Mouse (Mus musculus): ENCODE results near the gene Rimbp2.

Rimbp2 gene

DNA sequence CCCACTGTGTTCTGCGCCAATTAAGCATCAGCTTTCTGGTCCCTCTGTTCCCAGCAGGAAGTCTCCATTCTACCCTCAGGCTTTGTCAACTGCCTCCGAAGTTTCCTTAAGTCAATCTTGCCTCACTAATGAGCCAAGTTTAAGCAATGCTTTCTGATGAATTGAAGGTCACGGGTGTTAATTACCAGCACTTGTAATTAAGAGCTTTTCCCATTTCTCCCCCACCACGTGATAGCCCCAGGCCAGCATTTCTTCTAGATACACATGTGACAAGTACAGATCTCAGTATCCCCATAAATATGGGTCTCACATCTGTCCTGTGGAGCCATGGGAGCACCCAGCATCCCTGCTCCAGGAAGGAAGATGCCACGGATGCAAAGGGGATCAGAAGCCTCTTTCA lies 20.5 kb downstream of the Rimbp2 start:
- DNase-seq (ENCODE audit: low read depth, low spot score) = no peak

DNA sequence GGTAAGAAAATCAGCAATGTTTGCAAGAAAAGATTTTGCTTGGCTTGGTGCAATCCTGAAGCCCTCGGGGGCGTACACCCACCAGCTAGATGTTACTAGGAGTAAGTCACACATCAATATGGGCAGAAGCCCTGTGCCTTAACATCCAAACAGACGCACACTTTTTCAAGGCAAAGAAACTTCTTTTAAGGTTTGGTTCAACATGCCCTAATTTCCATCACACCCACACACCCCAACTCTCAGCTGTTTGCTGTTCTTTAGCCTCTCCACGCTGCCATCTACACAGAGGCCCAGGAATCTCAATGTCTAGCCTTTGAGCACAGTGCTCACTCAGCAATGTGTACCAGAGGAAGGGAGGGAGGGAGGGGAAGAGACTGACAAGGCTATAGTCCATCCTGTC lies 28.2 kb downstream of the Rimbp2 start:
- no peak for DNase-seq (ENCODE audit: low read depth, low spot score)

GRCm38 (mm10) chr5:128920112-128920511 lies 33.2 kb downstream of the Rimbp2 start:
- DNase-seq (ENCODE audit: low read depth, low spot score) = no peak

DNA sequence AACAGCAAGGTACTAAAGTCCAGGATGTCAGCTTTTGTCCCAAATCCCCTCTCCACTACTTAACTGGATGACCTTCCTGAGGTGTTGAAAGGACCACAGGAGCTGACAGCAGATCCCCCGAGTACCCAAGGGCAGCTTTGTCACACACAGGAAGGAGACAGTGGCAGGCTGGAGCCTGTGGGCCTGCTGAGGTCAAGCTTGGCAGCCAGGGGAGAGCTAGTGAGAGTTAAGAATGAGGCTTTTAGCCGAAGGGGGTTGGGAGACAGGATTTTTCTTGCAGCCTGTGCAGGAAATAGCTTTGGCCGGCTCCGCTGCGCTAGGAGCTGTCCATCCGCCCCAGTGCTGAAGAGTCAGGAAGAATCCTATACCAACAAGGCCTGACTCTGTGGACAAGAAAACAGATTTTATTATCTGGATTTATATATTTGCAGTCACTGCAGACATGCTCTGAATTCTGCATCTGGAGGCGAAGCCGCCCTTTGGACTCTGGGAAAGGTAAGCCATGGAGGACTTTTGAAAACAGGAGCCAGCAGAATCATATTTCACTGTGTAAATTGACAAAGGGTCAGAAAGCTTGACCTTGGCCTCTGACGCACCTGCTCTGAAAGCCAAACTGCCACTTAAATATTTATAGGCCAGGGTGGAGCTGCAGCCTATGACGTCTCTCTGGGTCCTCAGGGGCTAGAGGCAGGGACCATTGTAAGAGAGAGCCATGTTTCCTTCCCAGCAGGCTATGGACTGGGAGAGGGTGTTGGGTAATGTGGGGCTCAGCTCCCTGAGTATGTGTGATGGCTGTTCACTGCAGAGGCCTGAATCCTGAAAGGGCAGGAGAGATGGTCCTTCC lies 35.9 kb downstream of the Rimbp2 start:
- peak; percentile 44 for DNase-seq (ENCODE audit: low read depth, low spot score)

DNA sequence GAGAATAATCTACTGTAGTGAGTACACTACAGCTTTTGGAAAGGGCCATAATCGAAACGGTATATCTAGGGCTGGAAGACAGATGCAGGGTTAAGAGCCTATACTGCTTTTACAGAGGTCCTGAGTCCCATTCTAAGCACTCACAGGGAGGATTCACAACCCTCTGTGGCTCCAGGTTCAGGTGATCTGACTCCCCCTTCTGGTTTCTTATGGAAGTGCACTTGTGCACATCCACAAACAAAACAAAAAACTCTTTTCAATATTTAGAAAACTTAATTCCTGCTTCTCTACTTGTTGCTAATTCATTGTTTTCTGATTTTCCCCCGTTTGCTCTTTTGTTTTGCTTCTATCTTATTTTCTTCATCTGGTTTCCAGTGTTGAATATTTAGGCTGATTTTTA lies 39.5 kb downstream of the Rimbp2 start:
- DNase-seq (ENCODE audit: low read depth, low spot score) = no peak

DNA sequence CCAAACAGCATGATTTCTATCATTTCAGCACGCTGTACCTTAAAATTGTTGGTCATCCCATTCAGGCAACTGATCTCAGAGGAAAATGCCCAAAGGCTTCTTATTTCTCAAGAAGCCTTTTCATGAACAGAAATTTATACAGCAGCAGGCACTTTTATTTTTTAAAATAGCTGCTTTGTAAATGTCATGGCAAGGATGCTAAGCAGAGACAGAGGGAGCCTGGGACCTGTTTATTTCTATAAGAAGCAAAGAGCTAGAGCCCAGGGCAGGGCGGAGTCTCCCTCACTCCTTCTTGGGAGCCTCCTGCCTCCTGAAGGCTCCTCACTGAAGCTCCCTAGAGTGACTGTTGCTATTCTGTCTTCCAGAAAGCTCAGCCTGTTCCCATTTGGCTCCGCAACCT lies 40.9 kb downstream of the Rimbp2 start:
- no peak for DNase-seq (ENCODE audit: low read depth, low spot score)

DNA sequence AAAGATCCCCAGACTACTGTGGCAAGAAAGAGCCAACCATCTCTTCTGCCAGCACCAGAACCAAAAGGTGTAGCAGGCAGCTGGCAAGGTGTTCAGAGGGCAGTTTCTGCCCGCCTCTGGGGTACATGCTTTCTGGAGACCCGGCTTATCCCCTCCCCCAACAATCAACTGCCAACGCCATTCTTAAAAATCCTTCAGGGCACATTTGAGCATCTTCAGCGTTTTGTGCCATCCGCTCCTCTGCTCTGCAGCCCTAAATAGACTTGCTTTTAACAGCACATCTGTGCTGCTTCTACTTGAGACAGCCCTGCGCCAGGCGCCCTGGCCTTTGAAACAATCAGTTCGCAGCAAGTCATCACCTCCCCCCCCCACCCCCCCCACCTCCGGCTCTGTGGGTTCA lies 41.7 kb downstream of the Rimbp2 start:
- DNase-seq (ENCODE audit: low read depth, low spot score) = no peak

- peak; percentile 62 for DNase-seq (ENCODE audit: low read depth, low spot score)
Observed at GRCm38 (mm10) chr5:128904113-128904512, 49.2 kb downstream of the Rimbp2 start.

DNA sequence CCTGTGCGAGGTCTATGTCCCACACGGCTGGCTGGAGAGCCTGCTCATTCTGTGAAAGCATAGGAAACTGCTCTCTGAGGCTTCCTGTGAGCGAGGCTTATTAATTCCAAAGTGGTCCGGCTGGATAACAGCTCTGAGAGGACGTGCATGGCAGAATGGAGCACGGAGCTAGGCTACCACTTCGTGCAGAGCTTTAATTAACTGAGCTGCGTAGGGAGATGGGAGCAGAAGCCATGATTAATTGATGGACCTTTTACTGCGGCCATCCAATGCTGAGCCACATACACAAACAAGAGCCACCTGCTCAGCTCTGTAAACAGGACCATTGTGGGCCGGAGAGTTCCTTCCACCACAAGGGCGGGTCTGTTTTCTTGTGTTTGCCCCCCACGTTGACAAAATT lies 50.2 kb downstream of the Rimbp2 start:
- no peak for DNase-seq (ENCODE audit: low read depth, low spot score)

DNA sequence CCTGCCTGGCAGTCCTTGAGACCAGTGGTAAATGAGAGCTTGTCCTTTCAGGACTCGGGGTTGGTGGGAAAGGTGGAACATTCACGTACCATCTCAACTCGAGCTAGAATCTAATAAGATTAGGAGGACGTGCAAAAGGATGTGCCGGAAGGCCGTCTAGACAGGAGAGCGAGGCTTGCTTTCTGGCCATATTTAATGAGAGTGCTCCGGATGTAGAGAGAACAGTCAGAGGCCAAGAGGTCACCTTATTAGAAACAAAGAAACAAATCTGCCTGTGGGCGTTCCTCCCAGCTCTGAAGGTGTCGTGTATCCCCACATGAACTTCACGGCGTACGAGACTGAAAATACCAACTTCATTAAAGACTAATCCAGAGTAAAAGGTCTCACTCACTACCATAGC lies 53.3 kb downstream of the Rimbp2 start:
- no peak for DNase-seq (ENCODE audit: low read depth, low spot score)

GRCm38 (mm10) chr5:128894921-128895320 lies 58.4 kb downstream of the Rimbp2 start:
- DNase-seq (ENCODE audit: low read depth, low spot score) = no peak

- no peak for DNase-seq (ENCODE audit: low read depth, low spot score)
Observed at GRCm38 (mm10) chr5:128887546-128887945, 65.7 kb downstream of the Rimbp2 start.

GRCm38 (mm10) chr5:128884320-128884719 lies 69.0 kb downstream of the Rimbp2 start:
- no peak for DNase-seq (ENCODE audit: low read depth, low spot score)

- DNase-seq (ENCODE audit: low read depth, low spot score) = no peak
Observed at GRCm38 (mm10) chr5:128879092-128879491, 74.2 kb downstream of the Rimbp2 start.

- DNase-seq (ENCODE audit: low read depth, low spot score) = no peak
Observed at GRCm38 (mm10) chr5:128877425-128878035, 75.8 kb downstream of the Rimbp2 start.

- DNase-seq (ENCODE audit: low read depth, low spot score) = no peak
Observed at GRCm38 (mm10) chr5:128871706-128872105, 81.6 kb downstream of the Rimbp2 start.

- DNase-seq (ENCODE audit: low read depth, low spot score) = no peak
Observed at GRCm38 (mm10) chr5:128866811-128867210, 86.5 kb downstream of the Rimbp2 start.

DNA sequence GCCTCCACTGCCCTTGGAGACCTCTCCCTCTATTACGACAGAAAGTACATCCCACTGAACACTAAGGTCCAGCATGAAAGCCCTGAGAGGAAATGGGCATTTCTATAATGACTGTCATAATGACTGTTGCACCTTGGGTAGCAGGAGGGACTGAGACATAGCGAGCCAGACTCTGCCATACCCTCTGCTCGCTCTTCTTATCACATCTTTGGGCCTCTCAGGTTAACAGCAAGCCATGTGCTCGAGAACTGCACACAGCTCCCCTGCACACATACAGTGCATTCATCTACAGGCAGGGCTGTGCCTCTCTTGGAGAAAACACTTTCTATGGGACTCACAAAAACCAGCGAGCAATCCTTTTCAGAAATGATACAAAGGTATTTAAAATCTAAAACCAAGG lies 87.0 kb downstream of the Rimbp2 start:
- no peak for DNase-seq (ENCODE audit: low read depth, low spot score)

GRCm38 (mm10) chr5:128863497-128863896 lies 89.8 kb downstream of the Rimbp2 start:
- DNase-seq (ENCODE audit: low read depth, low spot score) = no peak

- no peak for DNase-seq (ENCODE audit: low read depth, low spot score)
Observed at GRCm38 (mm10) chr5:128860907-128861306, 92.4 kb downstream of the Rimbp2 start.

DNA sequence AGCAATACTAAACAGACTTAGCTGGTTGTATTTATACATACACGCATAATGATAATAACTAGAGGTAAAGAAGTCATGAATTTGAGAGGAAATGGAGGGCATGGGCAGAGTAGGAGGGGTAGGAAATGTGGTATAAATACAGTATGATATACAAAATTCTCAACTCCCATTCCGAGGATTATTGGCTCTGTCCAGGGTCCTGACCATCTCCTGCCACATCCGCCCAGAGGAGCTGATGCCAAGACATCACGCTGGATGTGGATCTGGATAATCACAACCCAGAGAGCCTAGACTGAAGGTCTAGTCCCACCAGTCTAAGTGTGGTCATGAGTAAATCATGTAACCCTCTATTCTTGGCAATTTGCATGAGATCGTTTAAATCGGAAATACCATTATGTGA lies 100.5 kb downstream of the Rimbp2 start:
- peak; percentile 10 for DNase-seq (ENCODE audit: low read depth, low spot score)

DNA sequence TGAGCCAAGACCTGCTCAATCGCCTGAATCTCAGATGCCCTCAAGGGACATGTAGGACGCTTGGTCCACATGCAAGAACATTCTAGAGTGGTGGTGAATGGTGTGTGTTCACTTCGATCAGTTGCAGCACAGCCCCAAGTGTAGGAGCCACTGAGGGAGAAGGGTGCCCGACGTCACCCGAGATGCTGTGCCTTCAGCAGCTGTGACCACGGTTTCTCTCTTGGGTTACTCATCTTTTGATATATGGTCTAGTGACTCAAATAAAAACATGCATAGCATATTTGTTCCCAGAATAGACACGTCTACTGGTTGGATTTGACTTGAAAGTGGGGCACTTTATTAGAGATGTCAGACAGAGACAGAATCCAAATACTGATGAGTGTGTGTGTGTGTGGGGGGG lies 105.5 kb downstream of the Rimbp2 start:
- DNase-seq (ENCODE audit: low read depth, low spot score) = no peak

DNA sequence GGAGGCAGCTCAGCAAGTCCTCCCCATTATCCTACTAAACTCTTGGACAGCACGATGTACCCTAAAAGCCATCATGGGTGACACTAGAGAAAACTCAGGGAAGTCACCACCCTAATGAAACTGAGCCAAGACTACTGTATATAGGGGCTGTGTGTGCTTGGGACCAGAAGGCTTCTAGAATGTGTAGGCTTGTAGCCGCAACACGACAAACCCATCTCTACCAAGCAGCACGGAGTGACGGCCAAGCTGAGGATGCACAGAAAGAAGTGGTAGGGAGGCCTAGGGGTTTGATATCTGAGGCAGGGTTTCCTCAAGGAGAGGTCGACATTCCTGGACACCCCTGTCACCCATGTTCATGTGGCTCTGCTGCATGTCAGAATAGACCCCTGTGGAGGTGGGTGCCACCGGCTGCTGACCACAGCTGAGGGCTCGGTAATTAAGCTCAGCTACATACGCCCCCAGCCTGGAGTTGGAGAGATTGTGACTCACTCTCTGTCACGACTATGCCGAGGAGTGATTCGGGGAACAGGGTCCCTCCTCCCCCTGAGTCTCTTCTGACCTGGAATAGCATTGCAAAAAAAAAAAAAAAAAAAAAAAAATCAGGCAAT lies 106.7 kb downstream of the Rimbp2 start:
- DNase-seq (ENCODE audit: low read depth, low spot score) = no peak

Measured in 3T3-L1 (cell line).